Mouse (Mus musculus) brain, embryonic 14.5 days (tissue): ENCODE measurements at regions not wholly inside any gene's neighbourhood (a gene's known extent, or its start where the extent isn't known, plus 50 kb on each side); places are given as distances from the start of the nearest gene placed in this dataset.

Source experiments
- CTCF ChIP-seq: fragments of 200-500 bp; IDR thresholded peaks from 2 replicates; pipeline ENCODE4 v1.5.1; 2012; ENCODE audit warnings: inconsistent platforms, mild to moderate bottlenecking, moderate library complexity, borderline replicate concordance; ENCODE audit not compliant: insufficient read depth, insufficient read length; ENCODE audit errors: extremely low read depth
- POLR2A ChIP-seq: fragments of 200-500 bp; IDR thresholded peaks from 2 replicates; pipeline ENCODE4 v1.6.1; 2012; ENCODE audit warnings: mild to moderate bottlenecking, inconsistent platforms, borderline replicate concordance; ENCODE audit not compliant: poor library complexity, insufficient read depth, insufficient read length, severe bottlenecking; ENCODE audit errors: extremely low read depth

DNA sequence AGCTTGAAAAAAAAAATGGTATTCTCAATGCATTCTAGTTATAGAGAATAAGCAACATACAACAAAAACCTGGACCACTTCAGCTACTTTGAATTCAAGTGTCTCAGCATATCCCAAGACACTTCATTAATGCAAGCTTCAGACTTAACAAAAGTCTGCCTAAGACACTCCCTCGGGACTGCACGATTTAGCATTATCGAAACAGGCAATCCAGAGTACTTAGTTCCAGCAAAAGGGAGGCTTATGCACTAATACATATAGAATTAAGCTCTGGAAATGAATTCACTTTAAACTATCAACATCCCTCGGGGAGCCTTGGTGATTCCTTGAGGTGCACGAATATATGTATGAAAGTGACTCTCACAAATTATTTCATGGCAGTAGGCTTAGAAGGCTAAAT, 97.9 kb upstream of the Pfn2 start:
- no peak for TF ChIP-seq CTCF
- no peak for TF ChIP-seq POLR2A
